ENCODE assay signal across 8 mouse cellular contexts in genomic region chr8:83996567-83997505, GRCm38 (mm10). TPM values are rescaled to one million over a fixed set of nuclear protein-coding genes. Genes with fewer than 3 reads are reported as not detected.
DNase-seq lines count a peak whose midpoint lies in the region; ATAC-seq lines count a peak whose summit lies in the region.

No protein-coding gene starts in this region.

- ATAC-seq in hematopoietic stem cell, adult 5-6 weeks (replicated peaks in 1 of 2; ENCODE audit: insufficient read depth in 1 of 2, low FRiP score in 2 of 2, low TSS enrichment in 1 of 2, low read depth in 1 of 2, poor library complexity in 2 of 2, severe bottlenecking in 2 of 2) = peak; percentile 40 to 48

- peak; percentile 95 for DNase-seq in Muller cell, postnatal 12 days (ENCODE audit: inconsistent ontology term)
- peak; percentile 75 for DNase-seq in cerebellum, adult 8-10 months
- peak; percentile 81 for DNase-seq in forelimb bud, embryonic 11.5 days (ENCODE audit: low read depth, low spot score)
- peak; percentile 66 to 78 for DNase-seq in layer of hippocampus, postnatal 14 days (ENCODE audit: low spot score in 2 of 2)
- DNase-seq in lung, postnatal 14 days = peak; percentile 90
- peak; percentile 89 for DNase-seq in ovary, postnatal 36 days (ENCODE audit: low spot score)
- DNase-seq in thymus, postnatal 10 days (ENCODE audit: low spot score in 2 of 2) = peak; percentile 68

RNA-seq across cellular contexts. Expression of gene Samd1, which starts 0.6 kb away (rescaled TPM):
- 52.8 and 53.4 TPM in 2 replicates for total RNA-seq in hematopoietic stem cell, adult 5-6 weeks (2017)
- total RNA-seq in layer of hippocampus, postnatal 14 days (2021) = 10 to 100 TPM; 51.0 to 52.7 TPM

RNA-seq across cellular contexts. Expression of gene 1700067K01Rik, which starts 4.5 kb away (rescaled TPM):
- 0.31 and 1.1 TPM in 2 replicates for total RNA-seq in hematopoietic stem cell, adult 5-6 weeks (2017)
- 1 to 10 TPM in 1 of 2 experiments, under 1 TPM in 1; 0.39 to 1.2 TPM for total RNA-seq in layer of hippocampus, postnatal 14 days (2021)

RNA-seq across cellular contexts. Expression of gene 2210011C24Rik, which starts 15.1 kb away (rescaled TPM):
- total RNA-seq in hematopoietic stem cell, adult 5-6 weeks (2017) = not detected in 2 replicates
- total RNA-seq in layer of hippocampus, postnatal 14 days (2021) = 1 to 10 TPM; 2.5 to 2.8 TPM

RNA-seq across cellular contexts. Expression of gene Prkaca, which starts 24.0 kb away (rescaled TPM):
- total RNA-seq in hematopoietic stem cell, adult 5-6 weeks (2017) = 24.0 and 27.6 TPM in 2 replicates
- total RNA-seq in layer of hippocampus, postnatal 14 days (2021) = 100 to 1,000 TPM; 261 to 268 TPM

RNA-seq across cellular contexts. Expression of gene Palm3, which starts 24.4 kb away (rescaled TPM):
- 0.31 TPM in 1 of 2 replicates, not detected in the other for total RNA-seq in hematopoietic stem cell, adult 5-6 weeks (2017)
- total RNA-seq in layer of hippocampus, postnatal 14 days (2021) = 1 to 10 TPM; 4.1 to 7.9 TPM

Comparison
In these comparisons a context has a peak if more than half of its experiments do, and no peak if none do; other contexts are left out.
1. Peak in every context shown above with its lines: DNase-seq and ATAC-seq.